Mouse (Mus musculus) liver, postnatal 0 days (tissue): Measurements from ENCODE around the gene Nkx2-5. TPM values are rescaled to one million over a fixed set of nuclear protein-coding genes. Genes with fewer than 3 reads are reported as not detected.

Experiments used
- ATAC-seq: fragments of 200-750 bp; cut with Nextera tagmentation; 2 replicates; pipeline ENCODE4 v1.8.0; 2017; ENCODE audit warnings: mild to moderate bottlenecking, moderate library complexity
- DNase-seq: peaks from one replicate; pipeline ENCODE4 v3.0.0-alpha.2; 2016
- H3K27ac ChIP-seq: fragments of 300-500 bp; sonication (generic); 2 replicates; pipeline ENCODE4 v1.5.1; 2014; ENCODE audit warnings: antibody characterized with exemption, moderate library complexity, mild to moderate bottlenecking, low read depth
- H3K27me3 ChIP-seq: fragments of 300-500 bp; sonication (generic); 2 replicates; pipeline ENCODE4 v1.6.1; 2014; ENCODE audit warnings: low read length, control low read depth, mixed read lengths; ENCODE audit not compliant: insufficient read depth
- H3K36me3 ChIP-seq: fragments of 300-500 bp; sonication (generic); replicated peaks from 2 replicates; pipeline ENCODE4 v1.6.1; 2014; ENCODE audit warnings: mild to moderate bottlenecking, control low read depth, low read length, moderate library complexity, mixed read lengths; ENCODE audit not compliant: insufficient read depth
- H3K4me1 ChIP-seq: fragments of 300-500 bp; sonication (generic); 2 replicates; pipeline ENCODE4 v1.6.1; 2014; ENCODE audit warnings: antibody characterized with exemption, mild to moderate bottlenecking, control low read depth; ENCODE audit not compliant: insufficient read depth
- H3K4me2 ChIP-seq: fragments of 300-500 bp; sonication (generic); 2 replicates; pipeline ENCODE4 v1.6.1; 2014; ENCODE audit warnings: low read depth, mild to moderate bottlenecking, low read length, moderate library complexity, mixed read lengths
- H3K4me3 ChIP-seq: fragments of 300-500 bp; sonication (generic); 2 replicates; pipeline ENCODE4 v1.5.1; 2014; ENCODE audit warnings: low read depth, low read length
- H3K9ac ChIP-seq: fragments of 300-500 bp; sonication (generic); replicated peaks from 2 replicates; pipeline ENCODE4 v1.6.1; 2014; ENCODE audit warnings: mild to moderate bottlenecking, moderate library complexity
- H3K9me3 ChIP-seq: fragments of 300-500 bp; sonication (generic); 2 replicates; pipeline ENCODE4 v1.6.1; 2016; ENCODE audit warnings: mild to moderate bottlenecking, control low read depth, low read length, mixed read lengths
- CTCF ChIP-seq: sonication (generic); IDR thresholded peaks from 2 replicates; pipeline ENCODE4 v1.5.1; 2016; ENCODE audit warnings: antibody characterized with exemption, low read depth
- EP300 ChIP-seq: IDR thresholded peaks from 2 replicates; pipeline ENCODE4 v1.6.1; 2016; ENCODE audit warnings: antibody characterized with exemption, low read depth, mild to moderate bottlenecking
- WGBS: fragments of 180-500 bp; shearing (Covaris S2); extraction: QIAGEN DNeasy Blood & Tissue Kit; methylation state at CpG from one replicate; pipeline ENCODE4 v1.1.7; 2014; ENCODE audit not compliant: insufficient replicate concordance; 5-methylcytosine and 5-hydroxymethylcytosine counted together
- polyA plus RNA-seq: library from polyadenylated mRNA; unstranded; fragments of >200 nt; fragmentation: Nextera tagmentation; extraction: Ambion mirVana; gene quantifications from 2 replicates; pipeline ENCODE4 v1.2.1, GENCODE M21; 2015

Gene Nkx2-5
- polyA plus RNA-seq, 1 experiment from 2014 or later: not detected

GRCm38 (mm10) chr17:26848236-26848635 lies 3.4 kb upstream of the Nkx2-5 start:
- no peak overlapping the region for H3K27ac ChIP-seq
- H3K9me3 ChIP-seq: no peaks in the 10 kb centered on the region
- no peak overlapping the region for H3K9ac ChIP-seq
- no peak for TF ChIP-seq EP300
- ATAC-seq: no peak
- H3K4me2 ChIP-seq: no peak overlapping the region
- peaks cover 8% of the 10 kb centered on the region for H3K4me1 ChIP-seq
- 7% methylated on average over 6 of the region's 6 CpGs for WGBS
- H3K27me3 ChIP-seq: peaks cover 90% of the 10 kb centered on the region
- no peaks in the 10 kb centered on the region for H3K36me3 ChIP-seq
- no peak for DNase-seq
- no peak overlapping the region for H3K4me3 ChIP-seq

- Histone ChIP-seq H3K9ac (no peak overlapping the region), H3K36me3 (no peaks in the 10 kb centered on the region), H3K4me3 (no peak overlapping the region), H3K4me2 (no peak overlapping the region), H3K27ac (no peak overlapping the region), H3K4me1 (peaks cover 10% of the 10 kb centered on the region), H3K27me3 (peaks cover 90% of the 10 kb centered on the region), H3K9me3 (no peaks in the 10 kb centered on the region)
- ATAC-seq: no peak
- DNase-seq: no peak
- TF ChIP-seq CTCF: no peak
- no peak for TF ChIP-seq EP300
- WGBS: 3% methylated on average over 5 of the region's 5 CpGs
Measured at GRCm38 (mm10) chr17:26847801-26848200, 3.0 kb upstream of the Nkx2-5 start.

DNA sequence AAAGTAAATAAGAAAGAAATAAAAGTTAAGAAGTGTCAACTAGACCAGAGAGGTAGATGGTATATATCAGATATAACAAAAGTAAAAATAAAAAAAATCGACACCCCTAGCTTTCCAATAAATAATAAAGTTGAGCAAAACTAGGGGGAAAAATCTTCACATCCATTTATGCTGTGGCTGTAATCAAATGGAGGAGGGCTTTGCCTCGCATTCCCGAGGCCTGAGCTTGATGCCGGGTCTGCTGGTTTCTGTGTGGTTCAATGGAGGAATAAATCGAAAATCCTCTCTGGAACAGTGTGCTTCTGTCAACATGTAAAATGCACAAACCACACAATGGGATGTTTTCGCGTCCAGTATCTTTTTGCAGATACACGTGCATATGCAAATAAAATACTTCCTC lies 1.6 kb upstream of the Nkx2-5 start:
- H3K27me3 ChIP-seq: peaks cover 91% of the 10 kb centered on the region
- no peak overlapping the region for H3K9ac ChIP-seq
- DNase-seq (peak; percentile 8), ATAC-seq (no peak)
- WGBS: 10% methylated on average over 8 of the region's 8 CpGs
- TF ChIP-seq EP300 (no peak), CTCF (no peak)
- H3K9me3 ChIP-seq: no peaks in the 10 kb centered on the region
- H3K4me3 ChIP-seq: no peak overlapping the region
- peaks cover 11% of the 10 kb centered on the region for H3K4me1 ChIP-seq
- no peak overlapping the region for H3K4me2 ChIP-seq
- H3K27ac ChIP-seq: no peak overlapping the region
- no peaks in the 10 kb centered on the region for H3K36me3 ChIP-seq

GRCm38 (mm10) chr17:26845149-26846050 lies 591 bp upstream of the Nkx2-5 start:
- peaks cover 11% of the 10 kb centered on the region for H3K4me1 ChIP-seq
- no peak for TF ChIP-seq CTCF
- TF ChIP-seq EP300: no peak
- WGBS: 7% methylated on average over 14 of the region's 14 CpGs
- H3K9me3 ChIP-seq: no peaks in the 10 kb centered on the region
- peaks cover 93% of the 10 kb centered on the region for H3K27me3 ChIP-seq
- no peaks in the 10 kb centered on the region for H3K36me3 ChIP-seq
- no peak overlapping the region for H3K27ac ChIP-seq
- H3K9ac ChIP-seq: no peak overlapping the region
- ATAC-seq (no peak), DNase-seq (peak; percentile 12)
- H3K4me3 ChIP-seq: no peak overlapping the region
- no peak overlapping the region for H3K4me2 ChIP-seq

GRCm38 (mm10) chr17:26844371-26844851 lies 398 bp downstream of the Nkx2-5 start:
- Histone ChIP-seq H3K9ac (no peak overlapping the region), H3K27ac (no peak overlapping the region), H3K4me1 (peaks cover 5% of the 10 kb centered on the region), H3K4me3 (no peak overlapping the region), H3K27me3 (peaks cover 93% of the 10 kb centered on the region), H3K36me3 (no peaks in the 10 kb centered on the region), H3K4me2 (no peak overlapping the region), H3K9me3 (no peaks in the 10 kb centered on the region)
- ATAC-seq: no peak
- WGBS: 1% methylated on average over 36 of the region's 36 CpGs
- no peak for TF ChIP-seq CTCF
- no peak for TF ChIP-seq EP300
- no peak for DNase-seq

- Histone ChIP-seq H3K27ac (no peak overlapping the region), H3K4me3 (no peak overlapping the region), H3K4me1 (peaks cover 5% of the 10 kb centered on the region), H3K4me2 (no peak overlapping the region), H3K36me3 (no peaks in the 10 kb centered on the region), H3K9me3 (no peaks in the 10 kb centered on the region), H3K27me3 (peaks cover 94% of the 10 kb centered on the region), H3K9ac (no peak overlapping the region)
- TF ChIP-seq CTCF: no peak
- no peak for TF ChIP-seq EP300
- DNase-seq (no peak), ATAC-seq (no peak)
- WGBS: 3% methylated on average over 7 of the region's 7 CpGs
Measured at GRCm38 (mm10) chr17:26843696-26844236, 1.0 kb downstream of the Nkx2-5 start.
